Mouse (Mus musculus): ENCODE measurements around the gene Pycard. TPM values are rescaled to one million over a fixed set of nuclear protein-coding genes. Genes with fewer than 3 reads are reported as not detected.
A peak's percentile ranks its signal among the peaks of the same experiment; 100 is the strongest.
"Not testable (repeated sequence)": the region's sequence is repeated elsewhere in the genome, so short reads cannot be mapped to it uniquely, and the experiment has no call there.

Gene Pycard
- 45.2 and 50.8 TPM in 2 replicates for polyA plus RNA-seq (2012; rRNA removed)

DNA sequence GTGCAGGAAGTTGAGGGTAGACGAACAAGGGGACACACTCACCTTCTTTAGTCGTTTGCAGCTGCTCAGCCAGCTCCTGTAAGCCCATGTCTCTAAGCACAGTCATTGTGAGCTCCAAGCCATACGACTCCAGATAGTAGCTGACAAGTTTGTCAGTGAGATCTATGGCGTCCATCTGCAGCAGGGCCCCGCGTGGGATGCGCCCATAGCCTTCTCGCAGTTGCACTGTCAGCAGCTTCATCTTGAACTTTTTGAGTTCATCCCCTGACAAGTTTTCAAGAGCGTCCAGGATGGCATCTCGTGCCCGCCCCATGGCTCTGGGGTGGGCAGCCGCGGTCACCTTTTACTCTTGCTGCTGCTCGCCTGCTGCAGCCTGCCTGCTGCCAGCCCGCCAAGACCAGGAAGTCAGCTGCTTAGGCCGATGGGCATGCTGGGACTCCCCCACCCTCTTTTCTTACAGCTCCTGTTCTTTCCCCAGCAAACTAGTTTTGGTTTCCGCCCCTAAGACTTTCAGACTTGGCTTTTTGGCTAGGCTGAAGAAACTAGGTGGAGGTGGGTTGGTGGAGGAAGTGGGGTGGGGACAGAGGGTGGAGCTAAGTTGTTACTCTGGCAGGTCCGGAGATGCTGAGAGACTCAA lies at the start of gene Pycard:
Pycard (minus strand) TSS at position 527 of the 637 bp plus-strand sequence.
- no peak for DNase-seq (ENCODE audit: low read depth)

DNA sequence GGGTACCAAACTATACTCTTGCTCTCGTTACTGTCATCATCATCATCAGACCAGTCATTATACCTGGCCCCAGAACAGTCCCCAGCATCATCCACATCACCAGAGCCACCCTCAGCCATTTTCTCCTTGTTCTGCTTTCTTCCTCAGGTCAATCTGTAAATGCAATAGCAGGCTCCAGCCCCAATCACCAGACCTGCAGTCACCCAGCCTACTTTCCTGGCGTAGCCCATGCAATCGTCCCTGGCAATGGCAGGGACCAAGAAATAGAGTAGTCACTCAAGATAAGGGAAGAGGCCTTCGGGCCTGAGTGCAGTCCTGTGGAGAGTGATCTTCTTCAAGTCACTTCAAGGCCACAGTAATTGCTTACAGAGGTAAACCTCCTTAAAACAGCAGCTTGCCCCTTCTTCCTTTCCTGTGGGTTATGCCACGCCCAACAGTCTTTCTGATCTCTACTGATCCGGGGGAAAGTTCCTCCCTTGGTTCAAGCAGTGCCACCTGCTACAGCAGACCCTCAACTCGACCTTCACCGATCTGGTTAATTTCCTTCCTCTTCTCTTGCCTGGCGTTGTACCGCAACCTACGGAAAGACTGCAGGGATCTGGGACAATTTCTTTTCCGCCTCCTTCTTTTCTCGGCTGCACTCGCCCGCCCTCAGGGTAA lies 48.6 kb upstream of the Pycard start:
- not testable (repeated sequence) for DNase-seq (ENCODE audit: low read depth)

DNA sequence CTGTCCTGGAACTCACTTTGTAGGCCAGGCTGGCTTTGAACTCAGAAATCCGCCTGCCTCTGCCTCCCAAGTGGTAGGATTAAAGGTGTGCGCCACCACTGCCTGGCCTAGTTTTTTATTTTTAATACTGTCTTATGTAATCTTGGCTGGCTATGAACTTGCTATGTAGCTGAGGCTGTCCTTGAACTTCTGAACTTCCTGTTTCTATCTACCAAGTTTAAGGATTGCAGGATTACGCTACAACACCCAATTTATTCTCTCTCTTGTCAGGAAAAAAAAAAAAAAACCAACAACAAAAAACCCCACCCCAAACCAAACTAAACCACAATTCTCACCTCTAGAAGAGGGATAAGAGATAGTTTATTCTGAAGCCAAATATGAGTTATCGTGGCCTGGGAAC lies 39.9 kb upstream of the Pycard start:
- no peak for DNase-seq (ENCODE audit: low read depth)

DNA sequence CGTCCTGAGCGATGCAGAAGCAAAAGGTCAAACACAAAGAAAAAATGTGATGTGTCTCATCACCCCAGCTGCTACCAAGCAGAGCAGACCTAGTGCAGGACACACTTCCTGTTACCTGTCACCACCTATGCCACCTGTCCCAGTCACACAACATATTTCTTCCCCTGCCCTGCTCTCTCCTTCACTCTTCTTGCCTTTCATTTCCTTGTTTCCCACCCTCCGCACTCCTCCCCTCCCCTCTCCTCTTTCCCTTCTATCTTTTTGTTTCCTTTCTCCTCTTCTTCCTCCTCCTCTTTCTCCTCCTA lies 39.3 kb upstream of the Pycard start:
- DNase-seq (ENCODE audit: low read depth): no peak

DNA sequence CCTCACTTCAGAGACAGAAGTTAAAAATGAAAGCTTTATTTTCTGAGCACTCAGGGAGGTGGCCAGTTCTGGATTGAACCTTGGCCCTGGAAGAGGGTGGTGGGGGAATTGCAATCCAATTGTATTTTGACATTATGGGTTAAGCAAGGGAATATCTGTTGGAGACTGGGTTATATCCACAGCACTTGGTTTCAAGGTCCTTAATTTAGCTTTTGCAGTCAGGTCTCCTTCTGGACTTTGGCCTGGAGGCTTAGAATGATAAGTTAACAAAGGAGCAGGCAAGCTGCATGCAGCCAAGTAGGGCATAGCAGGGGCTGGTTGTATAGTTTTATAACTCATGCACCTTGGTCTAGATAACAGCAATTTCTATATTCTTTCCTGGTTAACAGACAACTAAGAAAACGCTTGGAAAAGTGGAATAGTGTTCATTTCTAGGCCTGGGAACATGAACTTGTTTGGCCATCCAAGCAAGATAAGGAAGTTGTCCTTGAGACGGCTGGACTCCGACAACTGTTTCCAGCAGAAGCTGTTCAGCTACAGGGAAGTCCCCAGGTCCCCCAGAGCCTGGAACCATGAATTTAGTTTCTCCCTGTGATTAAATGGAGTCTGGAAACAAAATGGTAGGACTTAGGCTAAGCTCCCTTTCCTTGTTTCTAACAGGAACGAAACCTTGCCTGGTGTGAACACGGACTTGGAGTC lies 38.8 kb upstream of the Pycard start:
- no peak for DNase-seq (ENCODE audit: low read depth)

DNA sequence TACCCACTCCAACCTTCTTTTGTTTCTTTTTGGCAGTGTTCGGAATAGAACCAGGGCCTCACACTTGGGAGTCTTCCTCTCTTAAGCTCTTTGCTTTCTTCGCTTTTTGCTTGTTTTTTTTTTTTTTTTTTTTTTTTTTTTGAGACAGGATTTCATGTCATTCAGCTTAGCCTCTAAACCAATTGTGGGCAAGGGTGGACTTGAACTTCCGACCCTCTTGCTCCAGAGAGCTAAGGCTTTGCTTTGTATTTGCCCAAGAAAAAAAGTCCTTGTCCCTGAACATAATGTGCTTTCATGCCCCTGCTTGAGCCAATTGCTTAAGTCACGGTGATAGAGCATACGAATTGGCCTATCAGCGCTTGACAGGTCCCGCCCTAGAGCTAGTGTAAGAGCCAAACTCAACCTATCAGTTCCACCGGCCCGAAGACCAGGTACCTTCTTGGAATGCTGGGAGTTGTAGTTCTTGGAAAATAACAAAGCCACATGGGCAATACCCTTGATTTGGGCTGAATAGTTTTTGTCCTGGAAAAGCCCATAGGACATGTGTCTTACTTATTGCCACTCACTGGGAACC lies 37.8 kb upstream of the Pycard start:
- peak; percentile 62 for DNase-seq (ENCODE audit: low read depth)

DNA sequence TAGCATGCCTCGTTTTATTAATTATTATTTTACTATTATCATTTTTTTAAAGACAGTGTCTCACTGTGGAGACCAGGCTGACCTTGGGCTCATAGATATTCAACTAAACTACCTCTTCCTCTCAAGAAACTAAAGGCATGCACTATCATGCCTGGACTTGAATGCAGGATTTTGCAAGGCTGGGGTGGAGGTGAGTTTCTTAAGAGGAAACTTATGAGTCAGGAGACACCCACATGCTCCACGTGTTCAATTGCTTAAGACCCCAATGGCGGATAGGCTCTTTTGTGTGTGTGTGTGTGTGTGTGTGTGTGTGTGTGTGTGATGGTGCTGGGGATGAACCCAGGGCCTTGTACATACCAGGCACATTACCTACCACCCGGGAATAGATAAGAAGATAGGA lies 31.7 kb upstream of the Pycard start:
- peak; percentile 99 for DNase-seq (ENCODE audit: low read depth)

DNA sequence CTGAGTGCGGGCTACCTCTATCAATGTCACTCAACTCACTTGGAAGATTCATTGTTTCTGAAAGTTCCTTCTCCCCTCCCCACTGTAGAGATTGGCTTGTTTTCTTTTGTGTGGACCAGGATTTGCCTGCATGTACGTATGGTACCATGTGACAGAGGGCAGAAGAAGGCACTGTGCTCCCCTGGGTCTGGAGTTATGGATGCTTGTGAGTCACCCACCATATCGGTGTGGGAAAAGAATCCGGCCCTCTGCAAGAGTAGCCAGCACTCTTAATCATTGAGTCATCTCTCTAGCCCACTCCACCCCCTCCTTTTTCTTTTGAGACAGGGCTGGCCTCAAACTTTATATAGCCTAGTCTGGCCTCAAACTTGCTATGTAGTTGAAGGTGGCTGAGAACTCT lies 31.3 kb upstream of the Pycard start:
- no peak for DNase-seq (ENCODE audit: low read depth)

DNA sequence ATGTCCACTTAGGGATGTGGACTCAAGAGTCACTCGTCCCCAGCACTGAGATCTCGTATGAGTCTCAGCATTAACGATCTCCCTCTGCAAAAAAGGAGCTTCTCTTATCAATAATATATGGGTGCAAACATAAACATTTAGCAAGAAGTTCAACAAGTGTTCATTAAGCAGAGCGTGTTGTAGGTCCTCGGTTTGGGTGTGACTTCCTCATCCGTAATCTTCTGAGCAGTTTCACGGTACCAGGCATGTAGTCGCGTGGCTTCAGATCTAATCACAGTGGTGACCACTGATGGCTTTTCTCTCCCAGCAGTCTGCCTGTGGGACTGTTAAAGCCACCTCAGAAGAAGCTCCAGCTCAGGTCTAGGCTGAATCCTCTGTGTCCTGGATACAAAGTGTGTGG lies 30.7 kb upstream of the Pycard start:
- DNase-seq (ENCODE audit: low read depth): no peak

DNA sequence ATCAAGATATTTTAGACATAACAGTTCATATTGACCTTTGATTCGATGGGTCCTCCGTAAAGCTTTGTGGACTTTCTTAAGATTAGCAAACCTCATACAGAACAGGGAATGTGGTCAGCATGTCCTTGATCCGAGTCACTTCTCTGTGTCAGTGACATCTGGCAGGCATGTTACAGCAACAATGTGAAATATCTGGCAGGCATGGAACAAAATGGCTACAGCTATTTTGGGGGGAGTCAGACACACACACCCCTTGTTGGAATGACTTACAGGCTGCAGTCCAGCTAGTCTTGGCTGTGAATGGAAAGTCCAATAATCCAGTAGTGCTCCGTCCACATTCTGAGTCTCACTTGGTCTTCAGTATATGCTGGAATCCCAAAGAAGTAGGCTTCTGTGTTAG lies 29.9 kb upstream of the Pycard start:
- no peak for DNase-seq (ENCODE audit: low read depth)

DNA sequence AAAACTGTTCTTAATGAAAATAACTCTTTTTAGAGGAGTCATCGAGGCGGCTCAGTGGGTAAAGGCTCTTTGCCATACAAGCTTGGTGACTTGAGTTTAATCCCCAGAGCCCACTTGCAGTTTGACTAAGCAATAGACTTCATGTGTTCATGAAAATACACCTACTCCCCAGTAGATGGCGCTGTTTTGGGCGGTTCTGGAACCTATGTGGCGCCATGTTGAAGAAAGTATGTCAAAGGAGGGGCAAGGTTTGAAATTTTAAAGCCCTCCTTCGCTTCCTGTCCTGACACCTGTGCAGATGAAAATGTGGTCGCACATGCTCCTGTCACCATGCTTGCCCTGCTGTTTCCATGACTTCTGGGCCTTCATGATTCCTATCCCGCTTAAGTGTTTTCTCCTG lies 29.3 kb upstream of the Pycard start:
- DNase-seq (ENCODE audit: low read depth): no peak

DNA sequence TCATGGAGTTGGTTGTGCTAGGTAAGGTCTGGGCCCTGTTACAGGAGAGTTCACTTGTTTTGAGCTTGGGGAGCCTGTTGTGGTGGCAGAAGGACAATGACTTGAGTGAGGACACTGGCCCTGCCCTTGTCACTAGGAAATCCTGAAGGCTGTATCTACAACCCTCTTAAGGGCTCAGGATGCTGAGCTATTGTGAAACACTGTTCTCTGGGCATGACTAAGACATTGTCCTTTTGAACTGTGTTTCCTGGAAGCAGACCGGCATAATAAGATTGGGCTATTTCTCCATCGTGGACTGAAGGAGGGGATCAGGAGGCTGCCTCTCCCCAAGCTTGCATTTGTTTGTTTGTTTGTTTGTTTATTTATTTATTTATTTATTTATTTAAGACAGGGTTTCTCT lies 25.5 kb upstream of the Pycard start:
- no peak for DNase-seq (ENCODE audit: low read depth)

DNA sequence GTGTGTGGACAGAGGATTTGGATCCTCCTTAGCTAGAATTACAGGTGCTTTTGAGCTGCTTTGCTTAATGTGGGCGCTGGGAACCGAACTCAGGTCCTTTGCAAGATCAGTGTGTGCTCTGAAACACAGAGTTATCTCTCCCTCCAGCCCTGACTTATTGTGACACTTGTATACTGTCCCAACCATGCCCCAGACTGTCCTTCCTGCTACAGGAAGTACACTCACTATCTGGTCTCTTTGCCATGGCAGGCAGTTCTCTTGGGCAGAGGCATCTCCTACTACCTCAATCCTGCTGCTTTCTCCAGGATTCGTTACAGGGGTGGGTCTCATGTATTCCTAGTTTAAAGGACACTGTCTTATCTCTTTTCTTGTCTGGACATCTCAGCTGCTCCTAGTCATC lies 24.6 kb upstream of the Pycard start:
- DNase-seq (ENCODE audit: low read depth): no peak

DNA sequence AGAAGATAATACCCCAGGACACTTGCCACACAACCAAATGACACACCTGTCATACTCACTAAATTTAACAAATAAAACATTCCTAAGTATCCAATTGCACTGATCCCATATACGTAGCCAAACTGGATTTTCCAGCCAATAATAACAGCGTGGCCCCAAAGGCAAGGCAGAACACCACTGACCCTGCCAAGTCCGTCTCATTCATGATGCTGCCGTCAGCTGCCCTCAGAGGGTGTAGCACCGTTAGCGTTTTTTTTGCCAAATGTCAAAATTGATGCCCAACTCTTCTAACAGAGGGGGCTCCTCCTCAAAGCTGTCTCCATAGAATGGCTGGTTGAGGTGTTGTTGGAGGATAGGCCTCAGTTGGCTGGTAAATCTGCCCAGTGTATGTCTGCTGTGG lies 23.0 kb upstream of the Pycard start:
- DNase-seq (ENCODE audit: low read depth): no peak

DNA sequence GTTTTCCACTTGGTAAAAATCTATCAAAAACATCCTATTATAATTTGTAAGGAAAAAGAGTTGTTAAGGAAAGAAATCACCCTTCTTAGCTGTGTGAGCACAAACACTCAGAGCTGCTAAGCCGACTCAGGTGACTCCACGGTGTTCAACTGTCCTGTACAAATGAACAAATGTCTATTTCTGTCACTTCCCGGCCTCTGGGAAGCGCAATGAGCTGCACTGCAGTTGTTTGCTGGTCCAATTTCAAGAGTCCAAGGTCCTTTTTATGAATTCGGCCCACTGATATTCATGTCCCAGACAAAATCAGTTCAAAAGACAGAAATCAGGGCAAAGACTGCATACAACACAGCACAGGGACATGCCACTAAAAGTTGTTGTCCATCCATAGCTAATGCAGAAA lies 22.5 kb upstream of the Pycard start:
- not testable (repeated sequence) for DNase-seq (ENCODE audit: low read depth)

DNA sequence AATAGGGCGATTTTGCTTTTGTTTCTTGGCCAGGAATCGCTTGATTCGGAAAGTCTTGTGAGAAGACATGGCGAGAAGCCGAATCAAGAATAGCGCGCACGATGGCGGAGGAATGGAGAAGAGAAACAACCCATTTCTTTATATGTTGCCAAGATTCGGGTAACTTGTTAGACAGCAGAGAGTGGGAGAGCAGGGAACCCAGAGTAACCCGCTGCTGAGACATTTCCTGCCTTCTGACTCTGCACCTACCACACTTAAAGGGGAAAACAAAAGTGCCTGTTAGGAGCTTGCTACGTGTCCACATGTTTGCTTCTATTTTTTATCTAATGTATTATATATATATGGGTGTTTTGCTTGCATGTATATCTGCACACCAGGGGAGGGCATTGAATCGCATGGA lies 19.4 kb upstream of the Pycard start:
- no peak for DNase-seq (ENCODE audit: low read depth)

DNA sequence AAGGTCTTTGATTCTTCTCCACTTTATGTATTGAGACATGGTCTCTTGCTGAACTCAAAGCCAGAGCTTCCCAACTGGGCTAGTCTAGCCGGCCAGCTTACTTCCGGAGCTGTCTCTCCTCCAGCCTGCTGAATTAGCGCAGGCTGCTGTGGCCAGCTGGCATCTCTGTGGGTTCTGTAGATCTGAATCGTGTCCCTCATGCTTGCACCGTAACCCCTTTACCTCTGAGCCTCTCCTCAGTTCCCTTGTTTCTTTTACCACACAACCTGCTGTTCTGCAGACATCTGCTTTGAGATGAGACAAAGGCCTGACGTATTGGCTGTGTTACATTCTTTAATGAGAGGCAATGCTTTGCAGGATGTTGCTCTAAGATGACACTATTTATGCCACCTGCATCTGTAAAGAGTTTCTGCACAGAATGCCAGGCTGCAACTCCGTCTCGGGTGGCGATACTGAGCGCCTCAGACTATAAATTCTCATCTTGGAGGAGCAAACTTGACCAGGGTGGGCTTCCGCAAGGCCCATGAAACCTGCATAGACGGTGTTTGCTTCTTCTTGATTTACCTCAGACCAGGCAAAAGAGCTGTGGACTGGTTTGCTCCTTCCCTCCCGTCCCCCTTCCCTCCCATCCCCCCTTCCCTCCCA lies 18.6 kb upstream of the Pycard start:
- no peak for DNase-seq (ENCODE audit: low read depth)

DNA sequence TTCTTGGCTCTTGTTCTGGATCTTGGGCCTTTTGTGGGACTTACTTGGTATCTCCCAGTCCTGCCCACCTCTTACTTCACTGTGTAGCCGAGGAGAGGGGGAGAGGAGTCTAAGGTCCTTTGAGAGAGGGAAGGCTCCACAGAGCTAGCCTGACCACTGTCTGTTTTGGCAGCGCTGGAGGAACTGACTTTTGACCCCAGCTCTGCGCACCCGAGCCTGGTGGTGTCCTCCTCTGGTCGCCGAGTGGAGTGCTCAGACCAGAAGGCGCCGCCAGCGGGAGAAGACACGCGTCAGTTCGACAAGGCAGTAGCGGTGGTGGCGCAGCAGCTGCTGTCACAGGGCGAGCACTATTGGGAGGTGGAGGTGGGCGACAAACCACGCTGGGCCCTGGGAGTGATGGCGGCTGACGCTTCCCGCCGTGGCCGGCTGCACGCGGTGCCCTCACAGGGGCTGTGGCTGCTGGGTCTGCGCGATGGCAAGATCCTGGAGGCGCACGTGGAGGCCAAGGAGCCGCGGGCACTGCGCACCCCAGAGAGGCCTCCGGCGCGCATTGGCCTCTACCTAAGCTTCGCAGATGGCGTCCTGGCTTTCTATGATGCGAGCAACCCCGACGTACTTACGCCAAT lies 16.2 kb upstream of the Pycard start:
- DNase-seq (ENCODE audit: low read depth): no peak

DNA sequence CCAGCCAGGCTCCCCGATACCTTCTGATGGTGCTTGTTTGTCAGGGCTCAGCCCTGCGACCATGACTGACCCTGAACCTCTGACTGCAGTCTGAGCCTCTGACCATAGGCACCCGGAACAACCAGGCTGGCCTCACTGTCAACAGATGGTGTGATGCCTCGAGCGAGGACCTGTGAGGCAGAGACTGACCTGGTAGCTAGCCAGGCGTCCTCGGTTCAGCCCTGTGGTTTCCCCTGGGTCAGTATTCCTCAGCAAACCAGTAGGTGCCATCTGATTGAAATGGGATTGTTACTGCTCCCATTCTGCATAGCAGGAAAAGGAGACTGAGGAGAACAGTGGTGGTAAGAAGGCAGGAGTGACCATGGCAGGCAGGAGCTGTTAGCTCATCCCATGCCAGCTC lies 12.5 kb upstream of the Pycard start:
- no peak for DNase-seq (ENCODE audit: low read depth)

DNA sequence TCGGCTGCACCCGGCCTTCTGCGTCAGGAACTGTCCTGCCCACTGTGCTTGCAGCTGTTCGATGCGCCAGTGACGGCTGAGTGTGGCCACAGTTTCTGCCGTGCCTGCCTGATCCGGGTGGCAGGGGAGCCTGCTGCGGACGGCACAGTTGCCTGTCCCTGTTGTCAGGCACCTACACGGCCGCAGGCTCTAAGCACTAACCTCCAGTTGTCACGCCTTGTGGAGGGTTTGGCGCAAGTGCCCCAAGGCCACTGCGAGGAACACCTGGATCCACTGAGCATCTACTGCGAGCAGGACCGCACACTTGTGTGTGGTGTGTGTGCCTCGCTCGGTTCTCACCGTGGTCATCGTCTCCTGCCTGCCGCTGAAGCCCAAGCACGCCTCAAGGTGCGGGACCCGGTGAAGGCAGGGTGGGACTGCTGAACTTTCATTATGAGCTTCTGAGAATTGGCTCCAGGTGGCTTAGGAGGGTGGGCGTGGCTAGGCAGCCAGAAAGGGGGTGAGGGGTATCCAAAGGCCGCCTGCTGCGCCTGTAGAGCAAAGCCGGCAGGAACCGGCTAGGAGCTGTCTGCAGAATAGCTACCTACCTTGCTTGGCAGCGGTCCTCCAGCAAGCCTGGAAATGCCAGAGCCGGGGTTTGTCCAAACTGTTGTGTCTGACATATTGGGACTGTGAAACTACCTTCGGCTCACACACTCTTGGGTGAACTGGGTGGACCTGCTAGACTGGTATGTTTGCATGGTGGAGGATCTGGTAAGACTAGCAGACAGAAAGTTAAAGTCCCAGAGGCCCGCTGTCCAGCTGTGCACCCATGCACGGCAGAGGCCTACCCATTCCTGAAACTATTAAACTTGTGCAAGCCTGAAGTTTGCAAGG lies 11.1 kb upstream of the Pycard start:
- no peak for DNase-seq (ENCODE audit: low read depth)

DNA sequence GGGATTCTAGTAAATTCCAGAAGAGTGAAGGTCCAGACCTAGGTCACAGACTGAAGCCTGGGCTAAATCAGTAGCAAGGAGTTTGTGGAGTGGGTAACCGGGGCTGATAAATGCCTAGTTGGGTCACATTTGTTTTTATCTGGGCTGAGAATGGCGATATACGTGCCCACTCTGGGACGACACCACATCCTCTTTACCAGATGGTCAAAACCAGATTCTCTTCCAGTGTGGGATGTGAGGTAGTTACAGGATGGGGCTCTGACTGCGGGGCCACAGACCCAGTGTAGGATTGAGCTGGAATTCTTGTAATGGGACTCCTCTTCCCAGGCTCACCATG lies 10.5 kb upstream of the Pycard start:
- no peak for DNase-seq (ENCODE audit: low read depth)

Data from gonadal fat pad, adult 2 months (tissue).